Mouse (Mus musculus): ENCODE data around the gene Fezf2. TPM values are rescaled to one million over a fixed set of nuclear protein-coding genes. Genes with fewer than 3 reads are reported as not detected.
A peak's percentile ranks its signal among the peaks of the same experiment; 100 is the strongest.

Fezf2 gene
- polyA plus RNA-seq, 1 experiment from 2014 or later: 0.14 TPM

GRCm38 (mm10) chr14:12377883-12378282 is 29.9 kb upstream of the Fezf2 start:
- H3K27ac ChIP-seq (ENCODE audit: low read depth, low read length): no peak overlapping the region
- no peak for ATAC-seq (replicated peaks; ENCODE audit: insufficient number of reproducible peaks, low FRiP score, low TSS enrichment)
- H3K4me2 ChIP-seq: 0 out of 2 replicates have a peak overlapping the region, but pooled peaks have one; percentile 3
- WGBS (ENCODE audit: insufficient replicate concordance): 14% methylated on average over 9 of the region's 9 CpGs
- no peaks in the 10 kb centered on the region for H3K36me3 ChIP-seq (ENCODE audit: control insufficient read depth, insufficient read depth, low read length)
- no peak overlapping the region for H3K4me3 ChIP-seq (ENCODE audit: low read depth, low read length)
- H3K27me3 ChIP-seq (ENCODE audit: control insufficient read depth, insufficient read depth, low read length): peaks cover 4% of the 10 kb centered on the region; the same call in 1 of the 2 replicates
- no peaks in the 10 kb centered on the region for H3K4me1 ChIP-seq (ENCODE audit: control insufficient read depth, insufficient read depth, low read length)
- no peak overlapping the region for H3K9ac ChIP-seq (ENCODE audit: low read depth, low read length)
- H3K9me3 ChIP-seq (replicated peaks; ENCODE audit: control insufficient read depth, low read length): no peaks in the 10 kb centered on the region

DNA sequence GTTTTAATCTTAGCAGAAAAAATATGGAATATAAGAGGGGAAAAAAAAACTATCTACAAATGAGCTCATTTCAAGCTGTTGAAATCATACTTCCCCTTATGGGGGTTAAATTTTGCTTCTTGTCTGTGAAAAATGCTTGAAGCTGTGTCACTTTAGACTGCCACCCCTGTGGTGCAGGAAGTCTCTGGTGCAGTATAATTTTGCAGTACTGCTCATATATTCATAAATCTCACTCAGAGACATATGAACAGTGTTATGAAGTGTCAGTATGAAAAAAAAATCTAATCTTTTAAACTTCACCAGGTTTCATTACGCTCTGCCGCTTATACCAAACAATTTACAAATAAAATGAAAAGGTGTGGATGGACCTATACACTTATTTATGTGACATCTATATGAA is 29.3 kb upstream of the Fezf2 start:
- H3K9me3 ChIP-seq (replicated peaks; ENCODE audit: control insufficient read depth, low read length): no peaks in the 10 kb centered on the region
- no peak overlapping the region for H3K9ac ChIP-seq (ENCODE audit: low read depth, low read length)
- no peaks in the 10 kb centered on the region for H3K4me1 ChIP-seq (ENCODE audit: control insufficient read depth, insufficient read depth, low read length)
- no peak overlapping the region for H3K27ac ChIP-seq (ENCODE audit: low read depth, low read length)
- no peaks in the 10 kb centered on the region for H3K36me3 ChIP-seq (ENCODE audit: control insufficient read depth, insufficient read depth, low read length)
- peaks cover 4% of the 10 kb centered on the region; the same call in 1 of the 2 replicates for H3K27me3 ChIP-seq (ENCODE audit: control insufficient read depth, insufficient read depth, low read length)
- WGBS (ENCODE audit: insufficient replicate concordance): 84% methylated on average over 2 of the region's 2 CpGs
- H3K4me3 ChIP-seq (ENCODE audit: low read depth, low read length): no peak overlapping the region
- no peak overlapping the region for H3K4me2 ChIP-seq
- ATAC-seq (replicated peaks; ENCODE audit: insufficient number of reproducible peaks, low FRiP score, low TSS enrichment): no peak

DNA sequence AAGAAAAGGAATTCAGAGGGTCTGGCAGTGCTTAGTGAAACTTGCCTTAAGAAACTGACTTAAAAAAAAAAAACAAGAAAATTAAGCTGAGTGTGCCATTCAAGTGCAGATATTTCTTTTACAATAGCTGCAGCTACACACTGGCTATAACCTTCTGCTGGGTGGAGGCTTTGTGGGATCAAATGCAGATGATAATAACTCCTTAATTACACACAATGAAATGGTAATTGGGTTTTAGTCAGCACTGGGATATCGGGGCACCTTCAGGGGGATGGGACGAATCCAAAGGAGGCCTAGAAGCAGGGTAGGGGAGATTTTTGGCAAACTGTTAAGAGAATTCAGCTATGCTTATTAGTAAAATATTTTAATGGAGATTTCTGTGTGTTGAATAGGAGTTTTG is 27.5 kb upstream of the Fezf2 start:
- peaks cover 4% of the 10 kb centered on the region; the same call in 1 of the 2 replicates for H3K27me3 ChIP-seq (ENCODE audit: control insufficient read depth, insufficient read depth, low read length)
- WGBS (ENCODE audit: insufficient replicate concordance): 68% methylated on average over 2 of the region's 2 CpGs
- no peak overlapping the region for H3K4me3 ChIP-seq (ENCODE audit: low read depth, low read length)
- no peak overlapping the region for H3K9ac ChIP-seq (ENCODE audit: low read depth, low read length)
- ATAC-seq (replicated peaks; ENCODE audit: insufficient number of reproducible peaks, low FRiP score, low TSS enrichment): no peak
- H3K9me3 ChIP-seq (replicated peaks; ENCODE audit: control insufficient read depth, low read length): no peaks in the 10 kb centered on the region
- H3K27ac ChIP-seq (ENCODE audit: low read depth, low read length): no peak overlapping the region
- no peaks in the 10 kb centered on the region for H3K4me1 ChIP-seq (ENCODE audit: control insufficient read depth, insufficient read depth, low read length)
- no peak overlapping the region for H3K4me2 ChIP-seq
- no peaks in the 10 kb centered on the region for H3K36me3 ChIP-seq (ENCODE audit: control insufficient read depth, insufficient read depth, low read length)

DNA sequence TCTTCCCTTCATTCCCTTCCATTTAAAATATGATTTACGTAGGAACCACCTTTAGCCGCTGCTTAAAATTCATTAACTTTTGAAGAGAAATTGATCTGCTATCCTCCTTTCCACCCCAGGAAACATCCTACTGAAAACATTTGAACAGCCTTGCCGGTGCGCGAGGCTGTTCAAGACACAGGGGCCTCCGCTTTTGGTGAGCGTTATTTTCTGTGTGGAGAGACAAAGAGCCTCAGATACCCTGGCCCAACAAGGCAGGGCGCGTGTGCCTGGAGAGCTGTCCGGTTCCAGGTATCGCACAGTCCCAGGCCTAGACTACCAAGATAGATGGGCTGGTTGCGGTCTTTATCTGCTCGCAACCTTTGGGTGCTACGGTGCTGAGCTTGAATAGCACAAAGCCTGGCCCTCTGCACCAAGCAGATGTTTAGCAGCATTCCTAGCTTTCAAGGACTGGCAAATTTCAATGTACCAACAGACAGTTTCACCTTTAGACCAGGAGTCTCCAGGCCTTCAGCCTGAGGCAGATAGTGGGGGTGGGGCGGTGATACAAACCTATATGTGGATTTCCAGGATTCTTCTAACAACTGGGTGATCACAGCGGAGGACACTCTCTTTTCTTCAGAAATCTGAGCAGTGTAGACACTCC is 2.4 kb upstream of the Fezf2 start:
- no peak overlapping the region for H3K4me3 ChIP-seq (ENCODE audit: low read depth, low read length)
- H3K9me3 ChIP-seq (replicated peaks; ENCODE audit: control insufficient read depth, low read length): no peaks in the 10 kb centered on the region
- H3K27me3 ChIP-seq (ENCODE audit: control insufficient read depth, insufficient read depth, low read length): peaks cover 86% of the 10 kb centered on the region
- no peak for ATAC-seq (replicated peaks; ENCODE audit: insufficient number of reproducible peaks, low FRiP score, low TSS enrichment)
- no peaks in the 10 kb centered on the region for H3K36me3 ChIP-seq (ENCODE audit: control insufficient read depth, insufficient read depth, low read length)
- no peak overlapping the region for H3K27ac ChIP-seq (ENCODE audit: low read depth, low read length)
- 7% methylated on average over 16 of the region's 16 CpGs for WGBS (ENCODE audit: insufficient replicate concordance)
- 0 out of 2 replicates have a peak, but pooled peaks cover 5% of the 10 kb centered on the region for H3K4me1 ChIP-seq (ENCODE audit: control insufficient read depth, insufficient read depth, low read length)
- H3K9ac ChIP-seq (ENCODE audit: low read depth, low read length): no peak overlapping the region
- no peak overlapping the region for H3K4me2 ChIP-seq

DNA sequence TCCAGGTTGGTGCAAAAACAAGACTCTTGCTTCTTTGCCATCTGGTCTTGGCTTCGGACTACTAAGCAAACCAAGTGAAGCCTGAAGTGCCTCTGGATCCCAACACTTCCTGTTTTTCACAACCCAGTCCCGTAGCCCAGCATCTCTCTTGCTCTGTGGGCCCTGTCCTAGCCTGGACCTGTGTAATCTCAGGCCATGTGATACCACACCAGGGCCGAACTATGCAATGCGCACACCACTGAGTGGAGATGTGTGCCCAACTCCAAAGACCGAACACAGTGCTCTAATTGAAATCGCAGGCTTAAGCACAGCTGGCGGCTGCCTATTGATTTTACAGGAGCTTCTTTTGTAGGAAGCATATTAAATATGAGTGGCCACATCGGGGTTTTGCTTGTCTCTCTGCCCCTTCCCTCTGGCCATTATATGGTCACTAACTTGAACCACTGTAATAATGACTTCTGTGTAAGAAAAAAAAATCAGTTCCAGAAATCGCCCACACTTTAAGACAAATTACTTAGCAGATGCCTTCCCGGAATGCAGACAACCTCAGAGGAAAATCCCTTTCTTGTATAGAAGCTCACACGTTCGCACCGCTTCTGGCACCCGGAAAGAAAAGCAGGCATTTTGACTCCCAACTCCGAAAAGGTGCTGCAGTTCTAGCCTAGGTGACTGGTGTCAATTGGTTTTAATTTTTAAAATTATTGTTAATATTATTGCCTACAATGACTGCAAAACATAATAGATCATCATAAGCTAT is 1.5 kb upstream of the Fezf2 start:
- Histone ChIP-seq H3K27me3 (ENCODE audit: control insufficient read depth, insufficient read depth, low read length) (peaks cover 91% of the 10 kb centered on the region), H3K9me3 (replicated peaks; ENCODE audit: control insufficient read depth, low read length) (no peaks in the 10 kb centered on the region), H3K4me1 (ENCODE audit: control insufficient read depth, insufficient read depth, low read length) (peaks cover 9% of the 10 kb centered on the region; the same call in 1 of the 2 replicates), H3K9ac (ENCODE audit: low read depth, low read length) (no peak overlapping the region), H3K36me3 (ENCODE audit: control insufficient read depth, insufficient read depth, low read length) (no peaks in the 10 kb centered on the region), H3K4me3 (ENCODE audit: low read depth, low read length) (no peak overlapping the region), H3K4me2 (no peak overlapping the region), H3K27ac (ENCODE audit: low read depth, low read length) (no peak overlapping the region)
- no peak for ATAC-seq (replicated peaks; ENCODE audit: insufficient number of reproducible peaks, low FRiP score, low TSS enrichment)
- 7% methylated on average over 15 of the region's 15 CpGs for WGBS (ENCODE audit: insufficient replicate concordance)

GRCm38 (mm10) chr14:12346865-12347600 is 956 bp downstream of the Fezf2 start:
- ATAC-seq (replicated peaks; ENCODE audit: insufficient number of reproducible peaks, low FRiP score, low TSS enrichment): no peak
- no peaks in the 10 kb centered on the region for H3K36me3 ChIP-seq (ENCODE audit: control insufficient read depth, insufficient read depth, low read length)
- peak overlapping the region; percentile 61 for H3K4me2 ChIP-seq
- peak overlapping the region; percentile 33 for H3K4me3 ChIP-seq (ENCODE audit: low read depth, low read length)
- H3K27ac ChIP-seq (ENCODE audit: low read depth, low read length): no peak overlapping the region
- WGBS (ENCODE audit: insufficient replicate concordance): 2% methylated on average over 26 of the region's 26 CpGs
- peaks cover 97% of the 10 kb centered on the region for H3K27me3 ChIP-seq (ENCODE audit: control insufficient read depth, insufficient read depth, low read length)
- no peaks in the 10 kb centered on the region for H3K9me3 ChIP-seq (replicated peaks; ENCODE audit: control insufficient read depth, low read length)
- H3K4me1 ChIP-seq (ENCODE audit: control insufficient read depth, insufficient read depth, low read length): peaks cover 9% of the 10 kb centered on the region; the same call in 1 of the 2 replicates
- no peak overlapping the region for H3K9ac ChIP-seq (ENCODE audit: low read depth, low read length)

DNA sequence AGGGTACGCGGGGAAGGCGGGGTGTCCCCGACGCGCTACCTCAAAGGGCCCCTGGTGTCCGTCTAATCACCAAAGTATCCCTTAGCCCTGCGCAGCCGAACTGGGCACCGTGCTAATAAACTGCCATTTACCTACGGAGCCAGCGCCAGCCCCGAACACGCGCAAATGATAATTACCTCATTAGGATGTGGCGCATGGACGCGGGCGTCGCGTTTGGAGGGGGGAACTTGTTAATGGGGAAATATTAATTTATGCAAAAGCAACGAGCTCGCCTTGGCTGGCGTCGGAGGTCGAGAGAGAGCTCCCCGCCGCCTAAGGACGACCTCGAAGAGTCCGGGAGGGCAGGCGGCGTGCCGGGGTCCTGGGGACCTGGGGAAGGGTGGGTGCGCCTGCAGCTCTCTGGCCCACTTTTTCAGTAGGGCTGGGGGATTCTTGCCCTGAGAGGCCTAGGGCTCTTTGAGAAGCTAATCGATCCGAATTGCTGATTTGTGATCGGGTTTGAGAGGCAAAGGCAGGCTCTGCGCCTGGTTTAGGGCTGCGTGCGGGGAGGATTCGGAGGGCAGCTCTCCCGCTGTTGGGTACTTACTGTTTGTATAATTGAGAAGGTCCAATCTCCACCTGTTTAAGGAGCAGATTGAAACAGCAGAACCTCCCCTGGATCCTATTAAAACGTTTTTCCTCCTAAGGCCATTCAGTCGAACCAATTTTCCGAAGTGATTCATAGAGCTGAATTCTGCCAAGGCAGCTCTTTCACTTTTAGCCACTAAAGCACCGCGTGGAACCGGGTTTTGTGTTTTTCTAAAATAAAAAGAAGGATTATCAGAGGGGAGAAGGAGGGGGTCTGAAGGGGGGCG is 1.8 kb downstream of the Fezf2 start:
- Histone ChIP-seq H3K9ac (ENCODE audit: low read depth, low read length) (no peak overlapping the region), H3K36me3 (ENCODE audit: control insufficient read depth, insufficient read depth, low read length) (no peaks in the 10 kb centered on the region), H3K4me1 (ENCODE audit: control insufficient read depth, insufficient read depth, low read length) (peaks cover 12% of the 10 kb centered on the region; the same call in 1 of the 2 replicates), H3K9me3 (replicated peaks; ENCODE audit: control insufficient read depth, low read length) (no peaks in the 10 kb centered on the region), H3K4me2 (peak overlapping the region; percentile 61), H3K27me3 (ENCODE audit: control insufficient read depth, insufficient read depth, low read length) (peaks cover 99% of the 10 kb centered on the region), H3K27ac (ENCODE audit: low read depth, low read length) (no peak overlapping the region), H3K4me3 (ENCODE audit: low read depth, low read length) (peak overlapping the region; percentile 33)
- ATAC-seq (replicated peaks; ENCODE audit: insufficient number of reproducible peaks, low FRiP score, low TSS enrichment): no peak
- under 1% methylated on average over 50 of the region's 50 CpGs for WGBS (ENCODE audit: insufficient replicate concordance)
